Mouse (Mus musculus): ENCODE results near the gene Etfrf1.

GRCm38 (mm10) chr6:145249291-145250184 lies 38.6 kb downstream of the Etfrf1 start:
- TF ChIP-seq CTCF (IDR thresholded peaks at IDR 0.05; ENCODE audit: low read depth) (no peak), EP300 (IDR thresholded peaks at IDR 0.05; ENCODE audit: low read depth) (no peak)

Data from heart, postnatal 0 days (tissue).